Mouse (Mus musculus) limb, embryonic 10.5 days (tissue): ENCODE data around the gene Inpp5a. TPM values are rescaled to one million over a fixed set of nuclear protein-coding genes. Genes with fewer than 3 reads are reported as not detected.

Experiments
- DNase-seq: peaks from one replicate; pipeline ENCODE4 v3.0.0-alpha.2; 2017; ENCODE audit warnings: low spot score
- H3K27ac ChIP-seq: fragments of 300-500 bp; sonication (generic); 2 replicates; pipeline ENCODE4 v1.5.1; 2016; ENCODE audit warnings: mild to moderate bottlenecking
- H3K27me3 ChIP-seq: fragments of 300-500 bp; sonication (generic); 2 replicates; pipeline ENCODE4 v1.6.1; 2016; ENCODE audit warnings: low read depth, mild to moderate bottlenecking; ENCODE audit not compliant: poor library complexity, severe bottlenecking
- H3K36me3 ChIP-seq: fragments of 300-500 bp; sonication (generic); 2 replicates; pipeline ENCODE4 v1.6.1; 2016; ENCODE audit warnings: mild to moderate bottlenecking, moderate library complexity
- H3K4me1 ChIP-seq: fragments of 300-500 bp; sonication (generic); 2 replicates; pipeline ENCODE4 v1.6.1; 2016
- H3K4me3 ChIP-seq: fragments of 300-500 bp; sonication (generic); 2 replicates; pipeline ENCODE4 v1.5.1; 2016; ENCODE audit warnings: mild to moderate bottlenecking, moderate library complexity
- H3K9me3 ChIP-seq: fragments of 300-500 bp; sonication (generic); replicated peaks from 2 replicates; pipeline ENCODE4 v1.6.1; 2016; ENCODE audit warnings: mild to moderate bottlenecking
- WGBS: fragments of 180-500 bp; shearing (Covaris S2); methylation state at CpG from one replicate; pipeline ENCODE4 v1.1.7; 2016; 5-methylcytosine and 5-hydroxymethylcytosine counted together
- polyA plus RNA-seq: library from polyadenylated mRNA; unstranded; fragments of >200 nt; fragmentation: Nextera tagmentation; extraction: Ambion mirVana; gene quantifications from 2 replicates; pipeline ENCODE4 v1.2.1, GENCODE M21; 2016

Gene Inpp5a
- polyA plus RNA-seq, 1 experiment from 2014 or later, result 17.3 TPM

- Histone ChIP-seq H3K9me3 (no peaks in the 10 kb centered on the region), H3K27ac (no peak overlapping the region), H3K36me3 (no peaks in the 10 kb centered on the region), H3K4me1 (peaks cover 26% of the 10 kb centered on the region), H3K27me3 (no peaks in the 10 kb centered on the region), H3K4me3 (no peak overlapping the region)
- DNase-seq, result no peak
- 48% methylated on average over 6 of the region's 7 CpGs for WGBS
These were observed 77.7 kb downstream of the Inpp5a start for GRCm38 (mm10) chr7:139466484-139467176.

GRCm38 (mm10) chr7:139467177-139467895 lies 78.4 kb downstream of the Inpp5a start:
- Histone ChIP-seq H3K4me1 (peaks cover 26% of the 10 kb centered on the region), H3K9me3 (no peaks in the 10 kb centered on the region), H3K36me3 (no peaks in the 10 kb centered on the region), H3K27ac (peak overlapping the region; percentile 37; the same call in 1 of the 2 replicates), H3K4me3 (no peak overlapping the region), H3K27me3 (no peaks in the 10 kb centered on the region)
- no peak for DNase-seq
- WGBS, result 71% methylated on average over 10 of the region's 10 CpGs

DNA sequence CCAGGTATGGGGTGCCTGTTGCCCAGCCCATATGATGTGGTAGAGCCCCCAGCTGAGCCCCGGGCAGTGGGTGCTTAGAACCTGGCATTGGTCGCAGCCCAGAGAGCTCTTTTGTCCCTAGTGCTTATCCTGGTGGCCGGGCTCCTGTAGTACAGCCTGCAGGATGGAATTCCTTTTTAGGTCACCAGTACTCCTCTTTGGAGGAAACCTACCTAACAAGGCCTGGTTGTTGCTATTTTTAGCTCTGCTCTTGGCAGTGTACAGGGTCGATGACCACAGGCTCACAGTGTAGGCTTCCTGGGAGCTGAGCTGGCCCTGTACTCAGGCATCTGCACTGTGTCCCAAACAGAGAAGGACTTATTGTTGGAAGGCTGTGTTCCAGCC lies 79.0 kb downstream of the Inpp5a start:
- Histone ChIP-seq H3K4me3 (no peak overlapping the region), H3K27ac (peak overlapping the region; percentile 37; the same call in 1 of the 2 replicates), H3K27me3 (no peaks in the 10 kb centered on the region), H3K9me3 (no peaks in the 10 kb centered on the region), H3K4me1 (peaks cover 26% of the 10 kb centered on the region), H3K36me3 (no peaks in the 10 kb centered on the region)
- no peak for DNase-seq
- 80% methylated on average over 4 of the region's 4 CpGs for WGBS

DNA sequence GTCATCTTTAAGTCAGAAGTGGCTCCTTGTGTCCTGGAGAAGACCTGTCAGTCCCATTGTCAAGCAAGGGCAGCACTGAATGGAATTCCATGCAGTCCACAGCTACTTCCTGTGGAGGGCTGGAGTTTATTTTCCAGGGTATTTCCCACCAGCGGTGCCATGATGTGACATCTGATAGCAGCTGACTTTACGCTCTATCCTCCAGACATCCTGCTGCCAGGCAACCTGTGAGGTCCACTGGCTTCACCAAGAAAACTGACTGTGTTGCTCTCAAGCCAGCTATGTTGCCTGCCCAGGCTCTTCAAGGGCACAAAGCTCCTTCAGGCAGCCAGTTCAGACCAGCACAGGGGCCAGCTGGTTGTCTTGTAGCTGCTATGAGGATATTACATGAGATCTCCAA lies 79.5 kb downstream of the Inpp5a start:
- Histone ChIP-seq H3K9me3 (no peaks in the 10 kb centered on the region), H3K36me3 (no peaks in the 10 kb centered on the region), H3K4me1 (peaks cover 26% of the 10 kb centered on the region), H3K27ac (0 out of 2 replicates have a peak overlapping the region, but pooled peaks have one; percentile 56), H3K4me3 (no peak overlapping the region), H3K27me3 (no peaks in the 10 kb centered on the region)
- WGBS, result 47% methylated on average over 2 of the region's 2 CpGs
- no peak for DNase-seq

DNA sequence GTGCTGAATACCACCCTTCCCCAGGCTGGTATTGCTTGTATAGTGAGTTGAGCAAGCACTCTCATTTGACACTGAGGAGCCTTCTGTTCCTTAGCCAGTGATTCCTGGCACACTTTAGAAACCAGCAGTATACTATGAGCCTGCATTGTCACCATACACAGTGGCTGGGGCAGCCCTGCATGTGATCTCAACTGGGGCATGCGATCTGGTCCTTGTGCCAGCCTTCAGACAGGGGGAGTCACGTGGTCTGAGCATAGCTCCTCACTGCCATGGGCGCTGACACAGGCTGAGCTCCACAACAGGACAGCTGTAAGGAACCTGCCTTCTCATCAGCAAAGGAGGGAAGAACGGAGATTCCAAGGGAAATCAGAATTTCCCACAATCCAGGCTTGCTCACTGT lies 80.5 kb downstream of the Inpp5a start:
- H3K4me1 ChIP-seq, result peaks cover 26% of the 10 kb centered on the region
- 93% methylated on average over 4 of the region's 4 CpGs for WGBS
- H3K27ac ChIP-seq, result no peak overlapping the region
- no peak for DNase-seq
- no peaks in the 10 kb centered on the region for H3K9me3 ChIP-seq
- H3K27me3 ChIP-seq, result no peaks in the 10 kb centered on the region
- no peaks in the 10 kb centered on the region for H3K36me3 ChIP-seq
- H3K4me3 ChIP-seq, result no peak overlapping the region

DNA sequence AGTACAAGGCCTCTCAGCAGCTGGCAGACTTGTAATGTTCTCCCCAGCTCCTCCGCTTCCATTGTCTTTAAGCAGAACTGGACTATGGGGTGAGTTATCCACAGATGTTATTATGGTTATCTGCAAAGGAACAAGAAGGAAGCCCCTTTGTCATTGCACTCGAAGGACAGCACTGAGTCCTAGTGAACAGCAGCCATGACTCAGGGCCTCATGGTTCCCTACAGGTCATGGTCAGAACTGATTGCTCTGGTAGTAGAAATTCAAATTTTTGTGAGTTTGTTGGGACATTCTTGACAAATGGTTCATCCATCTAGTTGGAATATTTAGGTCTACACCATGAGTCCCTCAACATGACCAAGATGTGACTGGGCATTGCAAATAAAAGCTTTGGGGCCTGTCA lies 81.6 kb downstream of the Inpp5a start:
- Histone ChIP-seq H3K36me3 (no peaks in the 10 kb centered on the region), H3K4me1 (peaks cover 26% of the 10 kb centered on the region), H3K4me3 (no peak overlapping the region), H3K27ac (no peak overlapping the region), H3K9me3 (no peaks in the 10 kb centered on the region), H3K27me3 (no peaks in the 10 kb centered on the region; the same call in 1 of the 2 replicates)
- DNase-seq, result no peak
- WGBS, result 90% methylated on average over 2 of the region's 2 CpGs

GRCm38 (mm10) chr7:139472052-139472451 lies 83.1 kb downstream of the Inpp5a start:
- H3K27me3 ChIP-seq, result peaks cover 4% of the 10 kb centered on the region; the same call in 1 of the 2 replicates
- H3K4me1 ChIP-seq, result peaks cover 20% of the 10 kb centered on the region
- no peak for DNase-seq
- no peaks in the 10 kb centered on the region for H3K36me3 ChIP-seq
- H3K9me3 ChIP-seq, result no peaks in the 10 kb centered on the region
- H3K4me3 ChIP-seq, result no peak overlapping the region
- 91% methylated on average over 1 of the region's 1 CpGs for WGBS
- H3K27ac ChIP-seq, result no peak overlapping the region

DNA sequence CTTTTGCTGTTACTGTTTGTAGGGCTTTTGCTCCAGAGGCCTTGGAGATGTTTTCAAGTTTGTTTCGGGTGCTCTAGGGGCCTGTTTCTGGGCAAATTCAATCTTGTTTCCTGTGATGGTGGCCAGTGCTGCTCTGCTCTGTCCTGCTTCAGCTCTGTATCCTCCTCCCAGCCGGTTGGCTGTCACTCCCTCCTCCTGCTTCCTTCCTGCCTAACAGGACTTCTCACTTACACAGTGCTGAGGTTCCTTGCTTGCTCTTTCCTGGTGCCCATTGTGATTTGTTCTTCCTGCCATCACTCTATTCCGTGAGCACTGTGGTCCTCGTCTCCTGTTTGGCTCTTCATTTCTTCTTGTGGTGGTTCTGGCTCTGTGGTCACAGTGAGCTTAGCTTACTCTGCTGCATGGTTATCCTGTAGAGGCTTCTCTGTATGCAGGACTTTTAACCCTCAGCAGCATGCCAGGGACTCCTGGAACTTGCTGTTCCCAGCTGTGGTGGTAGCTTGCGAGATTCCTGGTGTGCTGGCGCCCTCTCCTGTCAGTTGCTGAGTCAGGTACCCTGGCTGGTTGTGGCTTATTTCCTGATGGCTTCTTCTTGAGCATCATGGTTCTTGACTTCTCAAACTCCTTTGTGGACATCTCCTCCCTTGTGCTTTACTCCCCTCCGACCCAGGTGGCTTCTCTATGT lies 84.1 kb downstream of the Inpp5a start:
- Histone ChIP-seq H3K27me3 (peaks cover 7% of the 10 kb centered on the region; the same call in 1 of the 2 replicates), H3K9me3 (no peaks in the 10 kb centered on the region), H3K36me3 (no peaks in the 10 kb centered on the region), H3K4me1 (peaks cover 10% of the 10 kb centered on the region), H3K27ac (no peak overlapping the region), H3K4me3 (no peak overlapping the region)
- 32% methylated on average over 7 of the region's 7 CpGs for WGBS
- peak; percentile 88 for DNase-seq

DNA sequence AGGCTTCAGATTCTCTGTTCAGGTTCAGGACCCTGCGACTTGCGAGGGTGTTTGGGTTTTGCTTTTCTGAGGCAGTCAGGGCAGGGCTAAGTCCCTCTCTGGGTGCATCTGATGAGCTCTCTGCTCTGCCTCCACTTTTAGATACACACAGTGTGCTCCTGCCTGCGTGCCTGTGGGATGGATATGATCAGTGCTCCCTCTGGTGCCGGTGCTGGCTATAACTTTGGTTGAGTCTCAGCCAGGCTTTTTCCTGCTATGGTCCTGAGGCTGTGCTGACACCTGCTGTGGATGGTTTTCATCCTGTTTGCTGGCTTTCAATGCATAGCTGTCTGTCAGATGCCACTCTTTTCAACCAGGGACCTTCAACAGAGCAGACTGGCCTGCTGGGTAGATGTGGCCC lies 87.0 kb downstream of the Inpp5a start:
- DNase-seq, result no peak
- Histone ChIP-seq H3K36me3 (no peaks in the 10 kb centered on the region), H3K27ac (no peak overlapping the region), H3K4me1 (no peaks in the 10 kb centered on the region; the same call in 1 of the 2 replicates), H3K4me3 (no peak overlapping the region), H3K9me3 (no peaks in the 10 kb centered on the region), H3K27me3 (peaks cover 27% of the 10 kb centered on the region)
- 55% methylated on average over 4 of the region's 4 CpGs for WGBS

- no peaks in the 10 kb centered on the region for H3K36me3 ChIP-seq
- H3K27me3 ChIP-seq, result peaks cover 34% of the 10 kb centered on the region
- H3K27ac ChIP-seq, result no peak overlapping the region
- no peak overlapping the region for H3K4me3 ChIP-seq
- H3K9me3 ChIP-seq, result no peaks in the 10 kb centered on the region
- no peak for DNase-seq
- no peaks in the 10 kb centered on the region; the same call in 1 of the 2 replicates for H3K4me1 ChIP-seq
- whole genome bisulfite sequencing, result 75% methylated on average over 2 of the region's 2 CpGs
These were observed 87.8 kb downstream of the Inpp5a start for GRCm38 (mm10) chr7:139476700-139477099.

DNA sequence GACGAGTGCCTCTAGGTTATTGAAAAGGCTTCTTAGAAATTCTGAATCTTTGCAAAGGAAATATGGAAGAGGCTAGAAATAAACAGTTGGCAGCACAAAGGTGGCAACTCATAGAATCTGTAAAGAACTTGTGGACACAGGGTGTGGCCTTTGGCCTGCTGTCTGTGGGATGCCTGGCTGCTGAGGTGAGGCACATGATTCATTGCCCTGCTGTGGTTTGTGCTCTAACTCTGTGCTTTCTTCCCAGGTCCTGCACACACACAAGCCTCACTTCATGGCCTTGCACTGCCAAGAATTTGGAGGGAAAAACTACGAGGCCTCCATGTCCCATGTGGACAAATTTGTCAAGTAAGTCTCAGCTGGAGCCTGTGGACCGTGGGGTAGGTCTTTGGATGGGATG lies 88.8 kb downstream of the Inpp5a start:
- DNase-seq, result no peak
- 93% methylated on average over 3 of the region's 3 CpGs for WGBS
- Histone ChIP-seq H3K27ac (no peak overlapping the region), H3K4me1 (no peaks in the 10 kb centered on the region; the same call in 1 of the 2 replicates), H3K36me3 (no peaks in the 10 kb centered on the region), H3K27me3 (peaks cover 44% of the 10 kb centered on the region), H3K4me3 (no peak overlapping the region), H3K9me3 (no peaks in the 10 kb centered on the region)

- WGBS, result 82% methylated on average over 1 of the region's 1 CpGs
- peaks cover 57% of the 10 kb centered on the region for H3K27me3 ChIP-seq
- no peak for DNase-seq
- no peaks in the 10 kb centered on the region for H3K36me3 ChIP-seq
- no peaks in the 10 kb centered on the region for H3K9me3 ChIP-seq
- no peak overlapping the region for H3K4me3 ChIP-seq
- H3K27ac ChIP-seq, result no peak overlapping the region
- H3K4me1 ChIP-seq, result no peaks in the 10 kb centered on the region
These were observed 90.2 kb downstream of the Inpp5a start for GRCm38 (mm10) chr7:139479077-139479476.

DNA sequence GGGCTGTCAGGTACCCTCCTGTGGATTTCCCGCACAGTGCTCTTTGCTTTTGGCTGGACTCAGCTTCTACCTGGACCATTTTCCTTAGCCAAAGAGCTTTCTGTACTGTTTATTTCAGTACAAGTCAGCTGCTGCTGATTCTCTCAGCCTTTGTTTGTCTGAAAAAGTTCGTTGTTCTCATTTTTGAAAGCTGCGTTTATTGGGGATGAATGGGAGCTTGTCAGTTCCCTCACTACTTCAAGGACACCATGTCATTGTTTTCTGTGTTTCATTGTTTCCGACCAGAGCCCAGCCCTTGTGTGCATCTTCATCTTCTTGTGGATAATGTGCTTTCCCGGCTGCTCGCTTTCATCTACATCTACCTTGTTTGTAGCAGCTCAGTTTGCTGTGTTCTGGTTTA lies 90.7 kb downstream of the Inpp5a start:
- no peak overlapping the region for H3K27ac ChIP-seq
- H3K4me1 ChIP-seq, result no peaks in the 10 kb centered on the region
- no peak overlapping the region for H3K4me3 ChIP-seq
- no peak for DNase-seq
- no peaks in the 10 kb centered on the region for H3K36me3 ChIP-seq
- 92% methylated on average over 6 of the region's 6 CpGs for WGBS
- no peaks in the 10 kb centered on the region for H3K9me3 ChIP-seq
- H3K27me3 ChIP-seq, result peaks cover 63% of the 10 kb centered on the region
